Mouse (Mus musculus): ENCODE data around the gene Zmat5.

The Zmat5 gene

DNA sequence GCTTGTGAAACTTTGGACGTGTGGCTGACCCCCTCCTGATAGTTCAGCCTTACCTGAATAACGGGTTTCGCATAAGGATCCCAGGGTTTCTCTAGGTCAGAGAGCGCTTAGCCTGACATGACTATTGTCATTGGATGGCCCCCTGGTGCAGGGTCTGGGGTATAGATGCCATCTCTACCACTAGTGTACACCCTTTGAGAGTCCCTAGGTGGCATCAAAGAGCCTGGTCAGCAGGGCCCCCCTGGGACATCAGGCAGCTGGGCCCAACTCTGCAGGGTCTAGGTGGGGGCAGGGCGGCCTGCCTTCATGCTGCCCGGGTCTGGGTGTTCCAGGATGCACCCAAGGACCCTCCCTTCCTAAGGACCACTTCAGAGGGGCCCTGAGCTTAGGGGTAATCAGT, 31.9 kb downstream of the Zmat5 start:
- DNase-seq (ENCODE audit: low read depth, low spot score), result no peak

DNA sequence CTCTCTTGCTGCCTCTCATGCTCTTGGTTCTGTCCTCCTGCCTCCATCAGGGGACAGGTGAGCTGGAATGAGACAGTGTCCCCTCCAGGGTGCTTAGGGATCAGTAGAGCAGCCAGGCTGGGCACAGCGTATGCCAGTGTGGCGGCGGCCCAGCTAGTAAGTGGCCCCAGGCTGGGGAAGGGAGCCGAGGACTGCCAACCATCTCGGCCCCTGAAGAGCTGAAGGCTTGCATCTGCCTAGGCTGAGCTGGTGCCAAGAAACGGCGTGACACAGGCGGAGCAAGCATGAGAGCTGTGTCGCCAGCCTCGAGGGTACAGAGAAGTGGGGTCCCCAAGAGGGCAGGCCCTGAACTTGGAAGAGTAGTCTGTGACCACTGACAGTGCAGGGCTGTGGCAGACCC, 33.2 kb downstream of the Zmat5 start:
- DNase-seq (ENCODE audit: low read depth, low spot score), result peak; percentile 80

DNA sequence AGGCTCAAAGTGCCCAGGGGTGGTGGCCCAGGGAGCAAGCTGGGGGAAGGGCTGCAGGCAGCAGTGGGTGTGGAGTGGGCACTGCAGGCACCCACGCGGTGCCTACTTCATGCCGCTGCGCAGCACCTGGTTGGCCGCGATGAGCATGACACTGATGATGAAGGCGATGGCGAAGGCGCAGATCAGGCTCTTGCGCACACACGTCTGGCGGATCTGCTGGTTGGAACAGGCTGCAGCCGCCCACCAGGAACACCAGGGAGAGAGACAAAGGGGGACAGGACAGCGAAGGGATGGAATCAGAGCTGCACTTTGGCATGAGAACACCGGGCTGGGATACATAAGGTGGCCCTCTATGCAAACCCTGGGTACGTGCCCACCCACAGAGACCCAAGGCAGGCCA, 34.2 kb downstream of the Zmat5 start:
- DNase-seq (ENCODE audit: low read depth, low spot score), result peak; percentile 38

DNA sequence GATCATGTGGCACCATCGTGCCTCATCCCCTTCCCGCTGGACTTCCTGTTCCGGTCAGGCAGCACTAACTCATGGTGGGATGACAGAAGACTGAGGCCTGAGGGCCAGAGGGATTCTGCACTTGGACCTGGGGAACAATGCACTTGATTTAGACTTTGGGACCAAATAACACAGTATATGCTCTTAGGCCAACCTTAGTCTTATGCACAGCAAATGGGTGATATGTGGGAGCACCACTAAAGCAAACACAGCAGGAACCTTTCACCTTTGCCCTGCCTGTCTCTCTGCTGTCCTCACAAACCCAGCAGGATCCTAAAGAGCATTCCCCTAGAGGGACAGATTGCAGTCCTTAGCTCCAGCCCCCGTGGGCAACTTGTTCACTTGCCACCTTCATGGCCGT, 36.3 kb downstream of the Zmat5 start:
- DNase-seq (ENCODE audit: low read depth, low spot score), result no peak

DNA sequence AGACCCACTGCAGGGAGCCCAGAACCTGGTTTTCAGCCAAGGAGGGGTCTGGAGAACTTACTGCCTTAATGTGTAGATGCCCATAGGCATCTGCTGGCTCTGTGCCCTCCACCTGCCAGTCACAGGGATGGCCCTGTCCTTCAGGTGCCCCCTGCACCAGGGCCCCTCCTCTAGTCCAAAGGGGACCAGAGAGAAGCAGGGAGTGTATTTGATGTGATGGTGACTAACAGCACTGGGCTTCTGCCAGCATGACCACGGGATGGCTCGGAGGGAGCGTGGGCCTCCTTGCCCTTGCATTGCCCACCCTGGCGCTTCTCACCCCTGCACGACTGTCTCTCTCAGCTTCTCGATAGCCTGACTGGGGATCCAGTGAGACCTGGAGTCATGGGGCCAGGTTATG, 40.2 kb downstream of the Zmat5 start:
- no peak for DNase-seq (ENCODE audit: low read depth, low spot score)

DNA sequence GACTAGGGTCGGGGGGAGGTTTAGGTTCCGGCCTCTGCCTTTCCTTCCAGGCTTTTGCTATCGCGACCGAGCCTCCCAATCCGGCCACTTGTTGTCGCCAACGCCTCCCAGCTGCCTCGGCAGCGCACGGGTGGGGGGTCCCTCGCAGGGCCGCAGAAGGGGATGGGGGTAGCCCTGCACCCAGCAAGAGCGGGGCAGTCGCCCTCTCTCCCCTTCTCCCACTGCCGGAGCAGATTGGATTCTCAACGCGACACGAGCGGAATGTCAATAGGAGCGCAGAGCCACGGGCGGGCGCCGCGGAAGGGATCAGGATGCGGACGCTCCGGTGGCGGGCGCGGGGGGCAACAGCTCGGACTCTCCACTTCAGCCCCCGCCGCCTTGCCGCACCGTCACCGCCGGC, 41.5 kb downstream of the Zmat5 start:
- DNase-seq (ENCODE audit: low read depth, low spot score), result no peak

DNA sequence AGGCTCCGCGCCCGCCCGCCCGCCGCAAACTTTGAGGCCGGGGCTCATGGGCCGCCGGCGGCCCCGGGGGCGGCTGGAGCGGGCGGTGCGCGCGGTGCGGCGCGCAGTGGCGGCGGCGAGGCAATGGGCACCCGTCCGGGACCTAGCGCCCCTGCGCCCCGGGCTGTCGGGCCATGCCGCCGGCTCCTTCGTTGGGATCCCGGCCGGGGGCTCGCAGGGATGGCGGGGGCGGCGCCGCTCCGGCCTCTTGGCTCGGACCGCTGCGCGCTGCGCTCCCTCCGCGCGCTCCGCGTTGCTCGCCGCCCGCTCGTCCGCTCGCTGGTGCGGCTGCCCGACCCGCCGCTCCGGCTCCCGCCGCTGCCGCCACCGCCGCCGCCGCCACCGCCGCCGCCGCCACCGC, 42.3 kb downstream of the Zmat5 start, which contains the start of gene Cabp7:
Cabp7 (minus strand) TSS at position 46 of the 400 bp plus-strand sequence.
- DNase-seq (ENCODE audit: low read depth, low spot score), result no peak

DNA sequence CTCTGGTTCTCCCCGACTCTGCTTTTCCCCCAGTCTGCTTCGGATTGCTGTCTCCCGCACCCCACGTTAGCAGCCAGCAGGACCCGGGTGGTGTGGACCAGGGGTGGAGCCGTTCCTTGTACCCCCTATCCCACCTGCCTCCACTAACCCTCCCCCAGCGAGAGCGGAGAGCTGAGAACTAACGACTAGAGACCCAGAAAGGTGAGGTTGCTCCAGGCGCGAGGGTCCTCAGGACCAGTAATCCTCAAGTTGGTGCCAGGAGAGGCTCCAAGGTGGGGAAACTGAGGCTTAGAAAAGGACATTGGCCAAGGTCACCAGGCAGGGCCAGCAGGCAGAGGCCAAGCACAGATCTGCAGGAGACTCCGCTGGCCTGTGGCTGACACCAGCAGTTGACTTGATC, 42.8 kb downstream of the Zmat5 start:
- no peak for DNase-seq (ENCODE audit: low read depth, low spot score)

DNA sequence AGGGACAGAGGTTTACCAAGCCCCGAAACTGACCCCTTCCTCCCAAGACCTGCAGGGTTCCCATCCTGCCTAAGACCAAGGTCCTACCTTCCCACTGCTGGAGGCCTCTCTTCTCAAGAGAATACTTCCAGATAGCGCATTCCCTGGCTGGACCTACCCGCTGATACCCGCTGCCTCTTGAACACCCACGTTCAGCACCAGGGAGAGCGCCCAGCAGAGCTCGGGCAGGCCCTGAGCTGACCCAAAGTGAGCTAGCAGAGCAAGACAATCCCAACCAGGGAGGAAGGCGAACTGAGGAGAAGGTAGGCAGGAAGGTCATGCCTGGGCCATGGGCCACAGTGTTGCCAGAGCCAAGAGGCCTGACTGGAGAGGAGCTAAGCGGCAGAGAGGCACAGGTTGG, 45.8 kb downstream of the Zmat5 start:
- peak; percentile 33 for DNase-seq (ENCODE audit: low read depth, low spot score)

DNA sequence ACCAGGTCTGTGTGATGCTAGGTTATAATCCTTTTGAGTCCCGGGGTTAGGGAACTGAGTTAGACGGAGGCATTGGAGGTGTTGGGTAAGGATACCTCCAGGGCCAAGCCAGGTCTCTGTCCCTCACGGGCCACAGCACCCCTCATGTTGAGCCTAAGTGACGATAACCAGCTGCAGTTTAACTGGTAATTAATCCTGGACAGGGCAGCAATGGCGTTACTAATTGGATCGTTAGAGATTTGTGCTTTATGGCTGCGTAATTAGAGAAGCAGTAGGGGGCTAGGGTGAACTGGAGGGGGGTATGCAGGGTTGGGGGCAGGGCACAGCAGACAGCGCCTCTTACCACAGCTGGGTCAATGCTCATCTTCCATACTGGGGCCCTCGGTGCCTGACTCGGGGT, 48.4 kb downstream of the Zmat5 start:
- no peak for DNase-seq (ENCODE audit: low read depth, low spot score)

DNA sequence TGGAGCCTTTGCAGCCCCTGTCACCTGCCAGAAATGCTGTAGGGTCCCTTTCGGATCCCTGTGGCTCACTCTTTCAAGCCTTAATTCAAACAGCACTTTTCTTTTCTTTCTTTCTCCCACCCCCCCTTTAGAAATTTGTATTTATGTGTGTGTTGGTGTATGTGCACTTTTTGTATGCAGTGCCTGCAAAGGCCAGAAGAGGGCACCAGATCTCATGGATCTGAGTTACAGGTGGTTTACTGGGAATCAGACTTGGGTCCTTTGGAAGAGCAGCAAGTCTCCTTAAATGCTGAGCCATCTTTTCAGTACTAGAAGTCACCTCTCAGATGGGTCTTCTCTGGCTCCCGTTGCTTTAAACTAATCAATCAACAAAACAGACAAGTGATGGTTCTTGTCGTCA, 49.6 kb downstream of the Zmat5 start:
- no peak for DNase-seq (ENCODE audit: low read depth, low spot score)

DNA sequence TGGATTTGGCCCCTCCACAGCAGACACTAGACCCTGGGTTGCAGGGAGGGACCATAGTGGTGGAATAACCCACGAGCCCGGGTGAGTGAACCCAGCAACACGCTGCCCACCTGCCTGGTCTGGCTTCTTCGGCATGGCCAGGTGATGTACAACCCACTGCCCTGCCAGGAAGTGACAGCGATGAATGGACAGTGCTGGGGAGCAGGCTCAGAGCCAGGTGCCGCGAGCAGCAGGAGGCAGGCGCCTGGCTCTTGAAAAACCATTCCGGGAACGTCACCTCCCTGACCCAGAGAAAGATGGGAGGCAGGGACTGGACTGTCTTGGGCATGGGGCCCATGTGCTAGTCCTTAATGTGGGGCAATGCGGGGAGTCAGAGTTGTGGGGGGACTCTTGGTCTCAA, 50.4 kb downstream of the Zmat5 start:
- no peak for DNase-seq (ENCODE audit: low read depth, low spot score)

DNA sequence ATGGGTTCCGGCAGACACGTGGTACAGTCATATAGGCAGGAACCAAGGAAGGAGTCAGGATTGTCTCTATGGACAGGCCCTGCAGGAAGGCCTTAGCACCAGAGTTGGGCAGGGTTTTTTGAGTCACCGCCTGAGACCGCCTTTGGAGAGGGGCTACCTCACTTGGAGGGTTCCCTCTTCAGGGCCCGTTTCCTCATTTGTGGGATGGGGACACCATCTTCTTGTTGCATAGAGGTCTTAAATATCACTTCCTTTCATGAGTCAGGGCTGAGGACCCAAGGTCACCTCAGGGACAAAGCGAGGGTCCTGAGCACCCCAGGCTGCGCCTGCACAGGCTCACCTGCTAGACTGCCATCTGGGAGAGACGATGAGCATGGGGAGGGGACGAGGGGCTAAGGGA, 52.0 kb downstream of the Zmat5 start:
- no peak for DNase-seq (ENCODE audit: low read depth, low spot score)

DNA sequence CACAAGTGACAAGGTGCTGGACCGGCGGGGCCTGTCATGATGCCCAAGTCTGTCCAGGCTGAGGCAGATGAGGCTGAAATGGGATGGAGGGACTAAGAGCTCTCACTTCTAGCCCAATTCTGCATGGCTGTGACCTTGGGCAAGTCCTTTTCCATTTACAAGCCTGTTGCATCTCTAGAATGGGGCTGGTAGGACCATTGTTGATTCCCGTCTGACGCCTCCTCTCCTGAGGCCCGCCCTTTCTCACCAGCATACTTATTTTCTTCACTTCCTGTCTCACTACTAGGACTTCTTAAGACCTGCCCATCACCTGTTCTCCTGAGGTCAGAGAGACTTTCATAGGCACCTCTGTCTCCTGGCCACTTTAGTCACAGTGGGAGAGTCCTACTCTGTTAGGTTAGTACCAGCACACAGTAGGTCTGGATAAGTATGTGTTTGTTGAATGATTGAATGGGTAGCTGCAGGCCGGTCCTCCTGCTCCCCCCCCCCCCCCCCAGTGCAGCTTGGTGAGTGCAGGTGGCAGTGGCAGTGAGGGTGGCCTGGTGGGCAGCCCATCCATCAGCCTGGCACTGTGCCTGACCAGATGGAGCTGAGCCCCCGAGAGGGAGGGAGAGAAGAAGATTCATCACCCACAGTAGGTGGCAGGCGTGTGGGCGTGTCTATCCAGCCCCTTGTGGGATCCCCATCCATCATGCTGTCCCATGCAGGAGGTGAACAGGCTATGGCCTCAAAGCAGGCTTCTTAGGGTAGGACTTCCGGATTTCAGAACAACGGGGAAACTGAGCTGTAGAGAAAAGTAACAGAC, 52.7 kb downstream of the Zmat5 start:
- no peak for DNase-seq (ENCODE audit: low read depth, low spot score)

DNA sequence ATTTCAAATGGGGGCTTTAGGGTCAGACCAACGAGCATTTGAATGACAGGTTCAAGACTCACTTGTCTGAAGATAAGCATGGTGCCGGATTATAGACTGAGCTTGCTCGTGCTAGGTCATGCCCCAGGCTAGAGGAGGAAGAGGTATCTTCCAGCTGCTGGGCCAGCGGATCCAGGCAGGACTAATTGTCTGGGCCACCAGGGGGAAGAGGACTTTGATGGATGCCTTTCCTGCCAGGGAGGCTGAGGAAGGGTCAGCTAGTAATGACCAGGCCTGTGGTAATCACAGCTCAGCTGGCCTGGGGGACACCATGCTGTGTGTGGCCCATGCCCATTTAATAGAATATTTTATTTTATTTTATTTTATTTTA, 53.3 kb downstream of the Zmat5 start:
- DNase-seq (ENCODE audit: low read depth, low spot score), result no peak

DNA sequence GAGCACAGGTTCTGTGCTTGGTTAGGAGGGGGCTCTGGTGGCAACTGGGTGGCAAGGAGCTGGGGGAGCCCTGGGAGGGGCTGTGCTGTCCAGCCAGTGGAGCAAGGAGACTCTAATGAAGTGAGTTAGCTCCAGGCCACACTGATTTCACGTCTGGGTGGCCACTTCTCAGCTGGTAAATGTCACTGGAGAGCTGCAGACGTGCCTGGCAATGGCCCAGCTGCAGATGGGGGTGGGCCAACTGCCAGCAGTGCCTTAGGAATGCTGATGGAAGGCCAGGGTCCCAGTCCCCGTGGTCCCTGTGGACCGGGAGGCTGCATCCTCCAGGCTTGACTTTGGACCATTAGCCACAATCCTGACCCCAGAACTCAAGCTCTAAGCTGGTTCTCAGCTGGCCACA, 56.0 kb downstream of the Zmat5 start:
- no peak for DNase-seq (ENCODE audit: low read depth, low spot score)

DNA sequence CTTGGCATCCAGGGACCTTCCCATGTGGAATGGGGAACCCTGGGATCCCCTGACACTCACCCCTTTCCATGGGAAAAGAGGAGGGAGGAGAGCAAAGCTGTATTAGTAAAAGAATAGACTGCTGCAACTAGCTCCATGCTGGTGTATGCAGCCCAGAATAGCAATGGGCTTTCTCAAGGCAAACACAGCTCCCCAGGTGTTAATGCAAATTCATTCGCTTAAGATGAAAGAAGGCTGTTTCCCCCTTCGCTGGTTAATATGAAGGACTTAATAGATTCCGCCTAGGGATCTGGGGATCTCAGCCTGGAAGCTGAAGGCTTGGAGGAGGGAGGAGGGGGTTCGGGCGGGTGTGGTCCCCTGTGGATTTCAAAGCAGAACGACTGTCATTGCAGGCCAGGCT, 57.5 kb downstream of the Zmat5 start:
- DNase-seq (ENCODE audit: low read depth, low spot score), result peak; percentile 35

DNA sequence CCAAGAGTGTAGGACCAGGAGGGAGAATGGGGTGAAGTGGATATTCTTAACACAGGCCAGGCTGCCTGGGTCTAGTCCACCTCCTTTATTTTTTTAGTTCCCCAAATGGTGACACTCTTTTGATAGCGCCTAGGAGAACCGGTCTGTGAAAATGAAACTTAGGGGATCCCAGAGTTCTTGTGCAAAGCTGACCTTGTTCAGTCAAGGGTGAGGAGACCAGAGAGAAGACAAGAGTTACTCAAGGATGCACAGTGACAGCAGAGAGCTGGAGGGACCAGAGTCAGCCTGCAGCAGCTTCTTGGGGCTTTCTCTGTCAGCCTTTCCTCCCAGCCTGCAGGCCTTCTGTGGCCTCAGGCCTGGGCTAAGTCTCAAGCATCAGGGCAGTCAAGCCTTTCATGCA, 58.0 kb downstream of the Zmat5 start:
- DNase-seq (ENCODE audit: low read depth, low spot score), result no peak

DNA sequence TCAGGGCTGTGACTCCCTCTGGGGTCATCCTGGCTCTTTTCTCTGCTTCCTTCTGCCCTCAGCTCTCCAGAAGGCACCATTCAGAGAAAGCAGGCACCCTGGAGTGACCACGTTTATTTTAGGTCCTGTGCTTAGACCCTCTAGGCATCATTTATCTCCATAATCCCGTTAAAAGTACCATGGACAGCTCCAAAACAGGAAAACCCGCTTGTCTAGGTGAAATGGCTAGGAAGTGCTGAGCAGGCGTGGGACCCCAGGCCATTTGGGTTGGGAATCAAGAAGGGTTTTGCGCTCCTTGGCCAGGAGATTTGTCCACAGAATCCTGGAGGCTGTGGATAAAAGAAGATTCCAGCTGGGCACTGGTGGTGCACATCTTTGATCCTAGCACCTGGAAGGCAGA, 59.2 kb downstream of the Zmat5 start:
- DNase-seq (ENCODE audit: low read depth, low spot score), result no peak

DNA sequence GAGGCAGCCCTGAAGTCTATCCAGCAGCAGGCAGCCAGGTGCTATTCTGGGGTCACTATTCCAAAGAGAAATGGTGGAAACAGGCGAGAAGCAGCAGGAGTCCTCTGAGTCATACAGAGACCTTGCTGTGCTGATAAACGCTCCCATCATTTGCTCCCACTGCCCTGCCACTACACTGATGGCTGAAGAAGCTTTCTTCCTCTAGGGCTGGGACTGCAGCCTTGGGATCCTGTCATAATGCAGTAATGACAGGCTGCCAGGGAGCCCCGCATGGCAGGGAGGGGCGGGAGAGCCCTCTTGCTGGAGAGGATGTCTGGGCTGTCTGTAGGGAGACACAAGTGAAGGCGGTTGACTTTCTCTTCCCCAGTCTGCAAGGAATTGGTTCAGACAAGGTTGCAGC, 60.0 kb downstream of the Zmat5 start:
- peak; percentile 57 for DNase-seq (ENCODE audit: low read depth, low spot score)

DNA sequence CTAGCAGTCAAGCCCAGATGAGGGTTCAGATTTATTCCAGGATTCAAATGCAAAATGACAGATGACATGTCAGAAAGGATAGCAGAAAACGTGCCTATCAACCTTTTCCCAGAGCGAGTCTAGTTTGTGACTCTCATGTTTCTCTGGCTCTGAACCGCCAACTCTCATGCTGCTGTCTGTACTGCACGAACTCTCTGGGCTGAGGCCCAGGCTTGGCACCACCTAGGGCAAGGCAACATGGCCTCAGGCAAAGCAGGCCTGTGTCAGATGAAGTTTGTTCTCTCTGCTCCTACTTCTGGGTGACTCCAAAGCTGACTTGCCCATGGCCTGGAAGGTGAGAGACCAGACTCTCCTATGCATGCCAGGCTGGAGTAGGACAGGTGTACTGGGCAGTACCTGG, 63.9 kb downstream of the Zmat5 start:
- no peak for DNase-seq (ENCODE audit: low read depth, low spot score)

DNA sequence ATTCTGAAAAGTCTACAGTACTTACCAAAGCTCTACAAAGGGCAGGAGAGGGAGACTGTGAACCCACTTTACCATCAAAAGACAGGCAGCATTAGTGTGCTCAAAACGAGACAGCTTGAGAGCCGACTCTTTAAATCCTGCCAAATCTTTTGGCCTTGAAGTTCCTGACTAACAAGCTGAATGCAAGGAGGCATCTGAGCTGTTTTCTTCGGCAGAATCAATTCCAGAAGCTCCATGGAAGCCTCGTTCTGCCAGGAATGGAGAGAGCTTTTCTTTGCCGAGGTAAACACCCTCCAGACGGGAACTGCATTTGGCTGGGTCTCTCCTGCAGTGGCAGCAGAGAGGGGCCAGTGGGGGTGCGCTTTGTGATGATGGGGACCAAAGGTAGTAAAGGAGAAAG, 64.8 kb downstream of the Zmat5 start:
- DNase-seq (ENCODE audit: low read depth, low spot score), result peak; percentile 66

DNA sequence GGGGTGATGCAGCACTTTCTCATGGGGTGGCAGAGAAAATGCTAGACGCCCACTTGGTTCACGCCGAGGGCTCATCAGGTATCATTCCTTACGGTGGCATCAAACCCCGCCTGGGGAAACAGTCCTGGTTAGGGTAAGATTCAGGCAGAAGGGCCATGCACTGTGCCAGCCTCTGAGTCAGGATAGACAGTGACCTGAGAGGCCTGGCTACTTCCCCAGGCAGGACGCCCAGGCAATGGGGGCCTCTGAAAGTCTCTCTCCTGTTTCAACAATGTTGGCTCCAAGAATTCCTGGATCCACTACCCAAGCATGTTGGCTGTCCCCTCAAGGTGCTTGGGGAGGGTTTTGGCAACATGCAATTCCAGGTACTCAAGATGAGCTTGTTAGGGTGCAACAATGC, 65.4 kb downstream of the Zmat5 start:
- no peak for DNase-seq (ENCODE audit: low read depth, low spot score)

DNA sequence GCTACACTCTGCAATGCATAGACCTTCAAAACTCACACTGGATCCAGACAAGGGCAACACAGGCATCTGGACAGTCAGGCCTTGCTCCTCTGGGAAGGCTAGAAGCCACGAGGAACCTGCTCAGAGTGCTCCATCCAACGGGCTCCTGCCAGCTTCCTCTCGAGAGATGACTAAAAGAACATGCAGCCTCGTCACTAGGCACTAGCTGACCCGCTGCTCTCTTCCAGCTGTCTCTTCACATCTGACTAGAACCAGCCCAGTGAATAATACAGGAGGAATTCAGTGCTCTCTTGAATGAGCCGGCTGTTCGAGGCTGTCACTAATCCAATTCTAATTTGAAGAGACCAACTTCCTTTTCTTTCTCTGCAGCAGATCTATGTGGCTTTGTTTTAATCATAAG, 67.3 kb downstream of the Zmat5 start:
- DNase-seq (ENCODE audit: low read depth, low spot score), result peak; percentile 47

All from brain, adult 2 months (tissue).